Mouse (Mus musculus): ENCODE data around the gene Nckap5l. TPM values are rescaled to one million over a fixed set of nuclear protein-coding genes. Genes with fewer than 3 reads are reported as not detected.

Nckap5l gene
- polyA plus RNA-seq, 1 experiment, result 6.1 TPM

GRCm38 (mm10) chr15:99430394-99430793, 27.2 kb downstream of the Nckap5l start:
- Histone ChIP-seq H3K4me3 (ENCODE audit: low read depth, low read length) (no peak overlapping the region), H3K4me1 (ENCODE audit: control insufficient read depth, insufficient read depth, low read length) (no peaks in the 10 kb centered on the region), H3K27ac (ENCODE audit: insufficient read depth, low read length) (no peak overlapping the region), H3K9ac (ENCODE audit: low read depth, poor library complexity, severe bottlenecking) (no peak overlapping the region), H3K9me3 (replicated peaks; ENCODE audit: control insufficient read depth, insufficient read depth, low read length, poor library complexity, severe bottlenecking) (no peaks in the 10 kb centered on the region), H3K27me3 (ENCODE audit: control insufficient read depth, insufficient read depth, low read length, poor library complexity, severe bottlenecking) (no peaks in the 10 kb centered on the region), H3K36me3 (ENCODE audit: control insufficient read depth, insufficient read depth, low read length, poor library complexity, severe bottlenecking) (no peaks in the 10 kb centered on the region; the same call in 1 of the 2 replicates)
- no peak for TF ChIP-seq CTCF (IDR thresholded peaks at IDR 0.05; ENCODE audit: low read depth, low read length)
- no peak for TF ChIP-seq POLR2A (IDR thresholded peaks at IDR 0.05; ENCODE audit: insufficient read depth, low read length)
- no peak for TF ChIP-seq EP300 (IDR thresholded peaks at IDR 0.05; ENCODE audit: insufficient read depth, low read depth, low read length)

GRCm38 (mm10) chr15:99423884-99424283, 33.7 kb downstream of the Nckap5l start:
- Histone ChIP-seq H3K4me1 (ENCODE audit: control insufficient read depth, insufficient read depth, low read length) (no peaks in the 10 kb centered on the region), H3K9ac (ENCODE audit: low read depth, poor library complexity, severe bottlenecking) (no peak overlapping the region), H3K36me3 (ENCODE audit: control insufficient read depth, insufficient read depth, low read length, poor library complexity, severe bottlenecking) (no peaks in the 10 kb centered on the region; the same call in 1 of the 2 replicates), H3K27ac (ENCODE audit: insufficient read depth, low read length) (no peak overlapping the region), H3K4me3 (ENCODE audit: low read depth, low read length) (no peak overlapping the region), H3K27me3 (ENCODE audit: control insufficient read depth, insufficient read depth, low read length, poor library complexity, severe bottlenecking) (no peaks in the 10 kb centered on the region), H3K9me3 (replicated peaks; ENCODE audit: control insufficient read depth, insufficient read depth, low read length, poor library complexity, severe bottlenecking) (no peaks in the 10 kb centered on the region)
- TF ChIP-seq CTCF (IDR thresholded peaks at IDR 0.05; ENCODE audit: low read depth, low read length) (no peak), EP300 (IDR thresholded peaks at IDR 0.05; ENCODE audit: insufficient read depth, low read depth, low read length) (no peak), POLR2A (IDR thresholded peaks at IDR 0.05; ENCODE audit: insufficient read depth, low read length) (no peak)

GRCm38 (mm10) chr15:99423131-99423530, 34.4 kb downstream of the Nckap5l start:
- Histone ChIP-seq H3K4me3 (ENCODE audit: low read depth, low read length) (no peak overlapping the region), H3K4me1 (ENCODE audit: control insufficient read depth, insufficient read depth, low read length) (no peaks in the 10 kb centered on the region), H3K27ac (ENCODE audit: insufficient read depth, low read length) (no peak overlapping the region), H3K9ac (ENCODE audit: low read depth, poor library complexity, severe bottlenecking) (no peak overlapping the region), H3K27me3 (ENCODE audit: control insufficient read depth, insufficient read depth, low read length, poor library complexity, severe bottlenecking) (no peaks in the 10 kb centered on the region), H3K9me3 (replicated peaks; ENCODE audit: control insufficient read depth, insufficient read depth, low read length, poor library complexity, severe bottlenecking) (no peaks in the 10 kb centered on the region), H3K36me3 (ENCODE audit: control insufficient read depth, insufficient read depth, low read length, poor library complexity, severe bottlenecking) (no peaks in the 10 kb centered on the region)
- TF ChIP-seq EP300 (IDR thresholded peaks at IDR 0.05; ENCODE audit: insufficient read depth, low read depth, low read length) (no peak), POLR2A (IDR thresholded peaks at IDR 0.05; ENCODE audit: insufficient read depth, low read length) (no peak), CTCF (IDR thresholded peaks at IDR 0.05; ENCODE audit: low read depth, low read length) (no peak)

- Histone ChIP-seq H3K36me3 (ENCODE audit: control insufficient read depth, insufficient read depth, low read length, poor library complexity, severe bottlenecking) (no peaks in the 10 kb centered on the region), H3K9me3 (replicated peaks; ENCODE audit: control insufficient read depth, insufficient read depth, low read length, poor library complexity, severe bottlenecking) (no peaks in the 10 kb centered on the region), H3K4me3 (ENCODE audit: low read depth, low read length) (peak overlapping the region; percentile 8; the same call in 1 of the 2 replicates), H3K9ac (ENCODE audit: low read depth, poor library complexity, severe bottlenecking) (no peak overlapping the region), H3K27ac (ENCODE audit: insufficient read depth, low read length) (no peak overlapping the region), H3K4me1 (ENCODE audit: control insufficient read depth, insufficient read depth, low read length) (no peaks in the 10 kb centered on the region), H3K27me3 (ENCODE audit: control insufficient read depth, insufficient read depth, low read length, poor library complexity, severe bottlenecking) (no peaks in the 10 kb centered on the region)
- TF ChIP-seq POLR2A (IDR thresholded peaks at IDR 0.05; ENCODE audit: insufficient read depth, low read length) (no peak), CTCF (IDR thresholded peaks at IDR 0.05; ENCODE audit: low read depth, low read length) (peak; percentile 26)
Measured at GRCm38 (mm10) chr15:99422551-99422950, 35.0 kb downstream of the Nckap5l start.

GRCm38 (mm10) chr15:99421676-99422075, 35.9 kb downstream of the Nckap5l start:
- Histone ChIP-seq H3K9ac (ENCODE audit: low read depth, poor library complexity, severe bottlenecking) (no peak overlapping the region), H3K36me3 (ENCODE audit: control insufficient read depth, insufficient read depth, low read length, poor library complexity, severe bottlenecking) (no peaks in the 10 kb centered on the region), H3K9me3 (replicated peaks; ENCODE audit: control insufficient read depth, insufficient read depth, low read length, poor library complexity, severe bottlenecking) (no peaks in the 10 kb centered on the region), H3K27ac (ENCODE audit: insufficient read depth, low read length) (peak overlapping the region; percentile 63), H3K4me3 (ENCODE audit: low read depth, low read length) (no peak overlapping the region), H3K4me1 (ENCODE audit: control insufficient read depth, insufficient read depth, low read length) (no peaks in the 10 kb centered on the region), H3K27me3 (ENCODE audit: control insufficient read depth, insufficient read depth, low read length, poor library complexity, severe bottlenecking) (no peaks in the 10 kb centered on the region)
- no peak for TF ChIP-seq POLR2A (IDR thresholded peaks at IDR 0.05; ENCODE audit: insufficient read depth, low read length)
- TF ChIP-seq CTCF (IDR thresholded peaks at IDR 0.05; ENCODE audit: low read depth, low read length), result no peak
- TF ChIP-seq EP300 (IDR thresholded peaks at IDR 0.05; ENCODE audit: insufficient read depth, low read depth, low read length), result no peak

- H3K4me1 ChIP-seq (ENCODE audit: control insufficient read depth, insufficient read depth, low read length), result no peaks in the 10 kb centered on the region
- H3K9ac ChIP-seq (ENCODE audit: low read depth, poor library complexity, severe bottlenecking), result peak overlapping the region; percentile 36
- peak; percentile 30 for TF ChIP-seq POLR2A (IDR thresholded peaks at IDR 0.05; ENCODE audit: insufficient read depth, low read length)
- TF ChIP-seq CTCF (IDR thresholded peaks at IDR 0.05; ENCODE audit: low read depth, low read length), result no peak
- no peaks in the 10 kb centered on the region for H3K9me3 ChIP-seq (replicated peaks; ENCODE audit: control insufficient read depth, insufficient read depth, low read length, poor library complexity, severe bottlenecking)
- H3K4me3 ChIP-seq (ENCODE audit: low read depth, low read length), result peak overlapping the region; percentile 53
- H3K27me3 ChIP-seq (ENCODE audit: control insufficient read depth, insufficient read depth, low read length, poor library complexity, severe bottlenecking), result no peaks in the 10 kb centered on the region
- no peaks in the 10 kb centered on the region for H3K36me3 ChIP-seq (ENCODE audit: control insufficient read depth, insufficient read depth, low read length, poor library complexity, severe bottlenecking)
- H3K27ac ChIP-seq (ENCODE audit: insufficient read depth, low read length), result peak overlapping the region; percentile 95
Measured at GRCm38 (mm10) chr15:99421152-99421551, 36.4 kb downstream of the Nckap5l start.

Data from ES-Bruce4 (cell line).